Mouse (Mus musculus) liver, adult 2 months (tissue): ENCODE data around the gene Creb3l2. TPM values are rescaled to one million over a fixed set of nuclear protein-coding genes. Genes with fewer than 3 reads are reported as not detected.
A peak's percentile ranks its signal among the peaks of the same experiment; 100 is the strongest.

Experiments
- DNase-seq: peaks from one replicate; pipeline ENCODE4 v3.0.0-alpha.2; 2011; ENCODE audit warnings: low read depth, low spot score; ENCODE audit errors: extremely low read depth
- H3K27ac ChIP-seq: fragments of 200-500 bp; replicated peaks from 2 replicates; pipeline ENCODE4 v1.5.1; 2012; ENCODE audit warnings: low read depth, mild to moderate bottlenecking, control low read depth, inconsistent platforms, low read length; ENCODE audit not compliant: insufficient read depth
- H3K27me3 ChIP-seq: fragments of 200-500 bp; 2 replicates; pipeline ENCODE4 v1.6.1; 2012; ENCODE audit warnings: mild to moderate bottlenecking, moderate library complexity, low read length, inconsistent platforms; ENCODE audit not compliant: control insufficient read depth, insufficient read depth
- H3K36me3 ChIP-seq: fragments of 200-500 bp; 2 replicates; pipeline ENCODE4 v1.6.1; 2012; ENCODE audit warnings: low read length, inconsistent platforms; ENCODE audit not compliant: control insufficient read depth, insufficient read depth
- H3K4me1 ChIP-seq: fragments of 200-500 bp; 2 replicates; pipeline ENCODE4 v1.6.1; 2011; ENCODE audit warnings: low read length; ENCODE audit not compliant: control insufficient read depth, insufficient read depth
- H3K4me3 ChIP-seq: fragments of 200-500 bp; 2 replicates; pipeline ENCODE4 v1.5.1; 2011; ENCODE audit warnings: low read depth, mild to moderate bottlenecking, control low read depth, low read length, moderate library complexity; ENCODE audit not compliant: insufficient read depth
- H3K79me2 ChIP-seq: fragments of 200-500 bp; 2 replicates; pipeline ENCODE4 v1.6.1; 2012; ENCODE audit warnings: inconsistent platforms, mild to moderate bottlenecking, low read length, moderate library complexity; ENCODE audit not compliant: control insufficient read depth, insufficient read depth
- H3K9ac ChIP-seq: fragments of 200-500 bp; 2 replicates; pipeline ENCODE4 v1.6.1; 2012; ENCODE audit warnings: low read depth, mild to moderate bottlenecking, control low read depth, inconsistent platforms, low read length
- CTCF ChIP-seq: fragments of 200-500 bp; IDR thresholded peaks from 2 replicates; pipeline ENCODE4 v1.5.1; 2011; ENCODE audit warnings: low read depth, low read length, control low read depth
- POLR2A ChIP-seq: fragments of 200-500 bp; IDR thresholded peaks from 2 replicates; pipeline ENCODE4 v1.6.1; 2011; ENCODE audit warnings: low read length, control low read depth; ENCODE audit not compliant: insufficient read depth; ENCODE audit errors: extremely low read depth
- WGBS: fragments of 180-500 bp; shearing (Covaris S2); methylation state at CpG from one replicate; pipeline ENCODE4 v1.1.7; 2018; 5-methylcytosine and 5-hydroxymethylcytosine counted together
- polyA plus RNA-seq: library from polyadenylated mRNA; depleted of rRNA; stranded (reverse); fragments of >200 nt; gene quantifications from 2 replicates; pipeline ENCODE4 v1.2.3, GENCODE M21; 2012
- total RNA-seq: library from RNA; depleted of rRNA; stranded (reverse); fragments of >200 nt; gene quantifications from 2 replicates; pipeline ENCODE4 v1.2.3, GENCODE M21; 2014

Gene Creb3l2
- total and polyA plus RNA-seq, 2 experiments, result 2.7 to 6.6 TPM

GRCm38 (mm10) chr6:37401928-37402327 is 40.0 kb downstream of the Creb3l2 start:
- peaks cover 24% of the 10 kb centered on the region for H3K4me1 ChIP-seq
- no peaks in the 10 kb centered on the region for H3K27me3 ChIP-seq
- no peaks in the 10 kb centered on the region for H3K36me3 ChIP-seq
- no peak overlapping the region for H3K4me3 ChIP-seq
- H3K27ac ChIP-seq, result no peak overlapping the region
- TF ChIP-seq CTCF (no peak), POLR2A (no peak)
- DNase-seq, result no peak
- peaks cover 6% of the 10 kb centered on the region; the same call in 1 of the 2 replicates for H3K79me2 ChIP-seq
- 56% methylated on average over 7 of the region's 7 CpGs for WGBS
- H3K9ac ChIP-seq, result no peak overlapping the region

- no peaks in the 10 kb centered on the region for H3K27me3 ChIP-seq
- TF ChIP-seq POLR2A (no peak), CTCF (no peak)
- no peak for DNase-seq
- H3K4me1 ChIP-seq, result peaks cover 24% of the 10 kb centered on the region
- no peaks in the 10 kb centered on the region for H3K36me3 ChIP-seq
- H3K4me3 ChIP-seq, result no peak overlapping the region
- no peak overlapping the region for H3K9ac ChIP-seq
- WGBS, result 64% methylated on average over 11 of the region's 11 CpGs
- no peak overlapping the region for H3K27ac ChIP-seq
- H3K79me2 ChIP-seq, result no peaks in the 10 kb centered on the region; the same call in 1 of the 2 replicates
Measured at GRCm38 (mm10) chr6:37400866-37401525, 41.0 kb downstream of the Creb3l2 start.

- TF ChIP-seq CTCF, result no peak
- no peak for TF ChIP-seq POLR2A
- Histone ChIP-seq H3K27me3 (no peaks in the 10 kb centered on the region), H3K4me3 (no peak overlapping the region), H3K36me3 (no peaks in the 10 kb centered on the region), H3K79me2 (no peaks in the 10 kb centered on the region; the same call in 1 of the 2 replicates), H3K27ac (no peak overlapping the region), H3K4me1 (peaks cover 24% of the 10 kb centered on the region), H3K9ac (no peak overlapping the region)
- 92% methylated on average over 4 of the region's 4 CpGs for WGBS
- DNase-seq, result no peak
Measured at GRCm38 (mm10) chr6:37400167-37400566, 41.8 kb downstream of the Creb3l2 start.

GRCm38 (mm10) chr6:37398943-37399342 is 43.0 kb downstream of the Creb3l2 start:
- 26% methylated on average over 10 of the region's 10 CpGs for WGBS
- Histone ChIP-seq H3K79me2 (no peaks in the 10 kb centered on the region; the same call in 1 of the 2 replicates), H3K27ac (no peak overlapping the region), H3K4me3 (no peak overlapping the region), H3K4me1 (peaks cover 28% of the 10 kb centered on the region), H3K9ac (no peak overlapping the region), H3K36me3 (no peaks in the 10 kb centered on the region), H3K27me3 (no peaks in the 10 kb centered on the region)
- no peak for DNase-seq
- TF ChIP-seq POLR2A, result no peak
- TF ChIP-seq CTCF, result no peak

- DNase-seq, result peak; percentile 93
- Histone ChIP-seq H3K27ac (peak overlapping the region; percentile 48), H3K9ac (no peak overlapping the region), H3K4me3 (no peak overlapping the region), H3K79me2 (peaks cover 5% of the 10 kb centered on the region; the same call in 1 of the 2 replicates), H3K36me3 (no peaks in the 10 kb centered on the region), H3K4me1 (peaks cover 28% of the 10 kb centered on the region), H3K27me3 (no peaks in the 10 kb centered on the region)
- WGBS, result 6% methylated on average over 9 of the region's 9 CpGs
- TF ChIP-seq CTCF (no peak), POLR2A (no peak)
Measured at GRCm38 (mm10) chr6:37397973-37398372, 44.0 kb downstream of the Creb3l2 start.

- Histone ChIP-seq H3K27me3 (no peaks in the 10 kb centered on the region), H3K4me3 (no peak overlapping the region), H3K79me2 (peaks cover 5% of the 10 kb centered on the region; the same call in 1 of the 2 replicates), H3K36me3 (no peaks in the 10 kb centered on the region), H3K27ac (no peak overlapping the region; the same call in 1 of the 2 replicates), H3K4me1 (peaks cover 28% of the 10 kb centered on the region), H3K9ac (no peak overlapping the region)
- no peak for DNase-seq
- TF ChIP-seq CTCF (no peak), POLR2A (no peak)
- 43% methylated on average over 4 of the region's 4 CpGs for WGBS
Measured at GRCm38 (mm10) chr6:37397254-37397653, 44.7 kb downstream of the Creb3l2 start.
